Mouse (Mus musculus) ovary, postnatal 36 days (tissue): Measurements from ENCODE around the gene Vwa8.
A peak's percentile ranks its signal among the peaks of the same experiment; 100 is the strongest.
"Not testable (repeated sequence)": the region's sequence is repeated elsewhere in the genome, so short reads cannot be mapped to it uniquely, and the experiment has no call there.

Experiments
- DNase-seq: peaks from one replicate; pipeline ENCODE4 v3.0.0; 2022; ENCODE audit warnings: low spot score, mixed read lengths

Vwa8 gene

DNA sequence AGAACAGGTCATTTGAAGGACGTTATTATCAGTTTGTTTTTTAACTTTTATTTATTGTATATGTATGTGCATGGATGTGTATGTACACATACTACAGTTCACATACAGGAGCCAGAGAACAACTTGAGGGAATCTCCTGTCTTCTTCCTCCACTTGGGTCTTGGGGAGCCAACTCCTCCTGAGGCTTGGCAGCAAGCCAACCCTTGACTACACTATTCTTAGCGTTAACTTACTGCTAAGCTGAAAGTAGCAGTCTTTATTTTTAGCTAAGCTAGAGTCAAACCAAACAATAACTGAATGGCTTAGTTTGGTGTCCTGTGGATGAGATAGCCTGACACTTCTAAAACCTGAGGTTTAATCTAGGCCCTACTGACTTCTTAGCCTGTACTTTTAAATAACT lies 135.4 kb downstream of the Vwa8 start:
- no peak for DNase-seq

DNA sequence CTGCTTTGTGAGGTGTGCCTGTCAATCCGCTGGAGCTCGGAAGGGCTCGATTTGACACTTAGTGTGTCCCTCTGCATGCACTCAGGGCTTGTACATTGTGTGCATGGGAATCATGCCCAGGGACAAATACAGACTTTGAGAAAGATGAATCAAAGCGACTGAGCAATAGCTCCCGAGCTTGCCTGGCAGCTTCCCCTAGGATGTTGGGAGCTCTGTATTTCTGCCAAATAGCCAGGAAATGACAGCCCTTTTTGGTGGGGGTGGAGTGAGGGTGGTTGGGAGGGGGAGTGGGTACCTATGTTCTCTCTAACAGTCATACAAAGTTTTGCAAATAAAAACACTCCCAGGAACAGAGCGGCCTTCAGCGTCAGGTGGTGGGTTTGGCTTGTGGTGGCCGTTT lies 138.7 kb downstream of the Vwa8 start:
- no peak for DNase-seq

GRCm38 (mm10) chr14:78992456-78992855 lies 143.6 kb downstream of the Vwa8 start:
- DNase-seq, result no peak

GRCm38 (mm10) chr14:78993515-78993914 lies 144.7 kb downstream of the Vwa8 start:
- DNase-seq, result no peak

GRCm38 (mm10) chr14:78996359-78996758 lies 147.5 kb downstream of the Vwa8 start:
- no peak for DNase-seq

GRCm38 (mm10) chr14:79003576-79003975 lies 154.7 kb downstream of the Vwa8 start:
- DNase-seq, result peak; percentile 32

- not testable (repeated sequence) for DNase-seq
These were observed 168.9 kb downstream of the Vwa8 start for GRCm38 (mm10) chr14:79017710-79018109.

GRCm38 (mm10) chr14:79018564-79018963 lies 169.7 kb downstream of the Vwa8 start:
- DNase-seq, result no peak

DNA sequence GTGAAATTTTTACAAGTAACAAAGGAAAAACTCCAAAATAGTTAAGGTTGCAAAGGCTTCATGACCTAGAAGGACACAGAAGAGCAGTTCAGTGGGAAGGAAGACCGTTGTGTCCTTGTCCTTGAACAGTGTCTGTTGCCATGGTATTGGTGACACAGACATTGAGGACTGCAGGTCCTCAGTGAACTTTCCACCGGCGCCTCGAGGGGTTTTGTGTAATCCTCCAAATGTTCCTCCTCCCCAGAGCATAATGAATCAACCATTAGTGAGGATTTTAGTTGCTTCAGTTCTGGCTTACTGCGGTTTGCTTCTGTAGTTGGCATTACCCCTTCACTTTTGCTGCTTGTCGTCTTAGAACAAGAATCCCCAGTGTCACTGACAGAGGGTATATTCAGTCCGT lies 172.9 kb downstream of the Vwa8 start:
- DNase-seq, result peak; percentile 34

- DNase-seq, result no peak
These were observed 180.2 kb downstream of the Vwa8 start for GRCm38 (mm10) chr14:79028996-79029575.

DNA sequence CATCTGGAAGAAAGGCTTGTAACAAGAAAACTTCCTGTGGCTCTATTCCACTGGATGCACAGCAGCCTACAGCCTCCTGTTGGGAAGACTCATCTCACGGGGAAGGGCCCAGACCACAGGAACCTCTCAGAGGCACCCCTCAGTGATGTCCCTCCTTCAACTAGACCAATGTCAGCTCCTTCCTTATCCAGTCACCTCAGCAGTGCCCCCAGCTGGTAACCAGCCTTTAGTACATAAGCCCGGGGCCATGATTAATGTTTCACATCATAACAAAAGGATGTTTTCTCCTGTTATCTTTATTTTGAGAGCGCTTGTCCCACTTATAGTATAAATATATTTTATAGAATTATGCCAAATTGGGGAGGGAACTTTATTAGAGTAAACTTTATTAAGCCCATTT lies 181.9 kb downstream of the Vwa8 start:
- no peak for DNase-seq

DNA sequence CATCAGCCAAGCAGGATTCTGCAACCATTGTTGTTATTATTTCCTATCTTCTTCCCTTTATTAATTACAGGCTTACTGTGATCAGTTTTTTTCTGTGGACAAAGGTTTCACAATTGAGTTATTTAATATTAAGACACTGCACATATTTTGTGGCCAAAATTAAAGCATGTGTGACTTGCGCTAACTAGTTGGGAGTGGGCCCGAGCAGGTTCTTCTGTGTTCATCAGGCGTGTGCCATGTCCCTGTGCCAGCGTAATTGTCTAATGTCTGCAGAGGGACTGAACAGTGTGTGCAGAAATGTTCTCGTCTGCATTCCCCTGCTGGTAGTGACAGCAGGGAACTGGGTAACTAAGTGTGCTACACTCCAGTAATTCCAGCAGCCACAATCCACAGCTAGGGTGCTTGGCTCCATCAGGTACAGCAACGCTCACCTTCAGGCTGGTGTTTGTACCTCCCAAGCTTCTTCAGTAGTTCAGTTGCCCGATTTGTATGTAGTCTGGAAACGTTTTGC lies 182.4 kb downstream of the Vwa8 start:
- DNase-seq, result no peak

DNA sequence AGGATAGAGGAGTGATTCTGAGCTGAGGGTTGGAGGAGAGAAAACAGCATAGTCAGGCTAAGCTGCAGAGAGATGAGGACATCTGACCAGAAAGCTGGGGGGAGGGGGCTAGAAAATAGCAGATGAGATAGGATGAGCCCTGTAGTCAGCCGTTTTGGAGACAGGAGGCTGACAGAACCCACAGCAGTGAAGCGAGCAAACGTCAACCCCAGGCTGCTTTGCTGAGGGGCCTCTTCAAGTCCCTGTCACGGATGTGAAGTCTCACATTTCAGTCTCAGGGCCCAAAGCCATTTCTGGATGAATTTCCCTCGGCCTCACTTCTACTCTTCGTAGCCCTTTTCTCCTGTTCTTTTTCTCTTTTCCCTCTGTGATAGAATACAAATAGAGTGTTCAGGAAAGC lies 184.5 kb downstream of the Vwa8 start:
- no peak for DNase-seq

DNA sequence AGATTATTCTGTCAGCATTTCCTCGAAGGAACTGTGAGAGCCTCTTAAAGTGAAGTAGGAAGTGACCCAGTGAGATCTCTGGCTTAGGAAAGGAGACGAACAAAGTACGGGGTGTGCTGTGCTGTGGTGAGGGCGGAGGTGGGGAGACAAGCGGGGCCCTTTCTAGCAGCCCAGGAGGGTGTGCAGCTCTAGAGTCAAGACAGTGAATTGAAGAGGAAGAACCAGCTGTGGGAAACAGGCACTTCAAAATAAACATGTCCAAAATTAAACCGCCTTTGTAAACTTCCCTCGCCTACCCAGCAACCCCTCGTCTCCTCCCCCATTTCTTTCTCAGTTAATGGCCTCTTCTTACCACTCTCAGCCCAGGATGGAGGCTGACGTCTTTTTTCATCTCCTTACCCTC lies 185.7 kb downstream of the Vwa8 start:
- DNase-seq, result no peak

- DNase-seq, result no peak
These were observed 186.7 kb downstream of the Vwa8 start for GRCm38 (mm10) chr14:79035575-79035974.

- no peak for DNase-seq
These were observed 198.3 kb downstream of the Vwa8 start for GRCm38 (mm10) chr14:79047186-79047585.

DNA sequence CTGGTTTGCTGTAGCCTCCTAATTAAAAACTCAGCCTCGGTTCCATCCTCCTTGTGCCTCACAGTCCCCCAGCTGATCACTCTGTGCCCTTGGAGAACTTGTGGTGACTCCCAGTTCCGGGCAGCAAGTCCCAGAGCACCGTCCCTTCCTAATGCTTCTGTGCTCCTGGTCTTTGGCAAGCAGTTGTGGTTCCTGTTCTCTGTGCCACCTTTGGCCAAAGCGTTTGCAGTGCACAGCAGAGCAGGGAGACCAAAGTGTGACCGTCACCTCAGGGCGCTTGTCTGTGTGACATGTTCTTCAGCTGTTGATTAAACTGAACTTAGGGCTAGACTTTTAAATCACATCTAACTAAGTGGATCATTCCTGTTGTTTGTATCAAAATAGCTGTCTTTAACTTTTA lies 199.1 kb downstream of the Vwa8 start:
- DNase-seq, result no peak

- no peak for DNase-seq
These were observed 200.7 kb downstream of the Vwa8 start for GRCm38 (mm10) chr14:79049544-79049943.

- no peak for DNase-seq
These were observed 216.8 kb downstream of the Vwa8 start for GRCm38 (mm10) chr14:79065636-79066035.

GRCm38 (mm10) chr14:79069515-79069914 lies 220.7 kb downstream of the Vwa8 start:
- DNase-seq, result no peak

GRCm38 (mm10) chr14:79074786-79075185 lies 225.9 kb downstream of the Vwa8 start:
- DNase-seq, result no peak

- no peak for DNase-seq
These were observed 227.9 kb downstream of the Vwa8 start for GRCm38 (mm10) chr14:79076560-79077300.

DNA sequence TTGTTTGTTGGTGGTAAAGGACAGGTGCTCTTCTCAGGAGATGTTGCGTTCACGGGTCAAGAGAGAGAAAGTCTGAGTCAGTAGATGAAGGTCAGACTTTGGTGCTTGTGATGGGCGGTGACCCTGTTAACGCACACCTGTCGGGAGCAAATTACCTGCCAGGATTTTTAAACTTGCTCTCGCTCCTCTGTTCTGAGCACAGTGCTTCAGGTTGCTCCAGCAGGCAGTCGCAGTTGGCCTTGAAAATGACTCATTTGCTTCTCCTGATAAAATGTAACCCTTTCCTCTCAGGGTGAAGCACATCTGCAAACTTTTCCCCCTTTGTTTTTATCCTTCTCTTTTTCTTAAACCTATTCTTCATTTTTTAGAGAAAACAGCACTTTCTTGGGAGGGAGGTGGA lies 234.7 kb downstream of the Vwa8 start:
- DNase-seq, result no peak

DNA sequence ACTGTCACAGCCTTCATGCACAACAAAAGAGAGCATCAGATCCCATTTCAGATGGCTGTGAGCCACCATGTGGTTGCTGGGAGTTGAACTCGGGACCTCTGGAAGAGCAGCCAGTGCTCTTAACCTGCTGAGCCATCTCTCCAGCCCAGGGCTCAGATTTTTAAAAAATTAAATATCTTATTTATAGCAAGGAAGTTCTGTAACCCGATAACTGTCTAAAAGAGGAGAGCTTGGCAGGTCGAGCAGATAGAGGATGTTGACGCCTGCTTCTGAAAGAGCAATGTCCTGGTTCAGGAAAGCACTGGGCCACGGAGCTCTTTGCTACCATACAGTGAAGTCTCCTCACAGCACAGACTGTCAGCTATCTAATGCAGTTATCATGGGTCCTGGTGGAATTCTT lies 237.2 kb downstream of the Vwa8 start:
- no peak for DNase-seq
